Mouse (Mus musculus) 3134 (cell line): Measurements from ENCODE around the gene Stac2.

Source experiments
- DNase-seq: peaks from one replicate; pipeline ENCODE4 v3.0.0-alpha.2; 2011; ENCODE audit warnings: low spot score; ENCODE audit not compliant: insufficient read length; ENCODE audit errors: extremely low read depth

Gene Stac2

GRCm38 (mm10) chr11:98051611-98052128 is 1.6 kb downstream of the Stac2 start:
- no peak for DNase-seq

GRCm38 (mm10) chr11:98050940-98051339 is 2.3 kb downstream of the Stac2 start:
- DNase-seq, result no peak

- no peak for DNase-seq
Observed at GRCm38 (mm10) chr11:98050520-98050815, 2.8 kb downstream of the Stac2 start.

GRCm38 (mm10) chr11:98049672-98050519 is 3.4 kb downstream of the Stac2 start:
- DNase-seq, result peak; percentile 56

GRCm38 (mm10) chr11:98047745-98048144 is 5.5 kb downstream of the Stac2 start:
- no peak for DNase-seq

GRCm38 (mm10) chr11:98046466-98046865 is 6.8 kb downstream of the Stac2 start:
- no peak for DNase-seq

- no peak for DNase-seq
Observed at GRCm38 (mm10) chr11:98045596-98045995, 7.7 kb downstream of the Stac2 start.

GRCm38 (mm10) chr11:98044074-98044473 is 9.2 kb downstream of the Stac2 start:
- no peak for DNase-seq

GRCm38 (mm10) chr11:98042741-98043140 is 10.5 kb downstream of the Stac2 start:
- DNase-seq, result no peak

GRCm38 (mm10) chr11:98040975-98041374 is 12.3 kb downstream of the Stac2 start:
- DNase-seq, result no peak

- DNase-seq, result peak; percentile 75
Observed at GRCm38 (mm10) chr11:98037871-98038270, 15.4 kb downstream of the Stac2 start.

GRCm38 (mm10) chr11:98035977-98036377 is 17.3 kb downstream of the Stac2 start:
- peak; percentile 79 for DNase-seq

GRCm38 (mm10) chr11:98034840-98035239 is 18.4 kb downstream of the Stac2 start:
- DNase-seq, result no peak

GRCm38 (mm10) chr11:98034061-98034460 is 19.2 kb downstream of the Stac2 start:
- DNase-seq, result peak; percentile 74

GRCm38 (mm10) chr11:98031443-98031770 is 21.9 kb downstream of the Stac2 start:
- peak; percentile 50 for DNase-seq

GRCm38 (mm10) chr11:98030701-98031442 is 22.4 kb downstream of the Stac2 start:
- peak; percentile 44 for DNase-seq

- no peak for DNase-seq
Observed at GRCm38 (mm10) chr11:98027785-98028184, 25.5 kb downstream of the Stac2 start.

GRCm38 (mm10) chr11:98027297-98027688 is 26.0 kb downstream of the Stac2 start:
- no peak for DNase-seq

- DNase-seq, result peak; percentile 86
Observed at GRCm38 (mm10) chr11:98026570-98027296, 26.5 kb downstream of the Stac2 start, which contains the start of gene Rpl19. Gene Rpl19, plus strand, starts transcription at chr11:98026710.

GRCm38 (mm10) chr11:98026248-98026569 is 27.1 kb downstream of the Stac2 start:
- DNase-seq, result no peak

GRCm38 (mm10) chr11:98024516-98024915 is 28.7 kb downstream of the Stac2 start:
- no peak for DNase-seq
